Mouse (Mus musculus): Measurements from ENCODE around the gene Mei4. TPM values are rescaled to one million over a fixed set of nuclear protein-coding genes. Genes with fewer than 3 reads are reported as not detected.
A peak's percentile ranks its signal among the peaks of the same experiment; 100 is the strongest.

Gene Mei4
- under 1 TPM in 2 of 3 experiments, not detected in 1; 0.20 to 0.74 TPM for polyA plus RNA-seq (2017; shearing (Covaris generic))

- peak; percentile 14 for ATAC-seq
Observed at GRCm38 (mm10) chr9:81863181-81863887, at the start of gene Mei4. TSS of gene Mei4 (plus strand) at chr9:81863670.

GRCm38 (mm10) chr9:81819715-81820373 lies 43.6 kb upstream of the Mei4 start:
- no peak for ATAC-seq

- ATAC-seq = no peak
Observed at GRCm38 (mm10) chr9:81827560-81827959, 35.9 kb upstream of the Mei4 start.

GRCm38 (mm10) chr9:81834056-81834455 lies 29.4 kb upstream of the Mei4 start:
- ATAC-seq = no peak

- ATAC-seq = no peak
Observed at GRCm38 (mm10) chr9:81858861-81859260, 4.6 kb upstream of the Mei4 start.

GRCm38 (mm10) chr9:81863888-81864234 lies 391 bp downstream of the Mei4 start:
- ATAC-seq = peak; percentile 32

GRCm38 (mm10) chr9:81866032-81866431 lies 2.6 kb downstream of the Mei4 start:
- no peak for ATAC-seq

GRCm38 (mm10) chr9:81921456-81921855 lies 58.0 kb downstream of the Mei4 start:
- no peak for ATAC-seq

- ATAC-seq = no peak
Observed at GRCm38 (mm10) chr9:81924744-81925143, 61.3 kb downstream of the Mei4 start.

- ATAC-seq = no peak
Observed at GRCm38 (mm10) chr9:81940533-81940932, 77.1 kb downstream of the Mei4 start.

GRCm38 (mm10) chr9:81945624-81946023 lies 82.2 kb downstream of the Mei4 start:
- ATAC-seq = no peak

- no peak for ATAC-seq
Observed at GRCm38 (mm10) chr9:81956858-81957257, 93.4 kb downstream of the Mei4 start.

- no peak for ATAC-seq
Observed at GRCm38 (mm10) chr9:81957842-81958241, 94.4 kb downstream of the Mei4 start.

GRCm38 (mm10) chr9:81966765-81967164 lies 103.3 kb downstream of the Mei4 start:
- no peak for ATAC-seq

GRCm38 (mm10) chr9:81968935-81969334 lies 105.5 kb downstream of the Mei4 start:
- ATAC-seq = no peak

- ATAC-seq = no peak
Observed at GRCm38 (mm10) chr9:81982461-81982860, 119.0 kb downstream of the Mei4 start.

GRCm38 (mm10) chr9:82012991-82013390 lies 149.5 kb downstream of the Mei4 start:
- ATAC-seq = no peak

GRCm38 (mm10) chr9:82042515-82043056 lies 179.1 kb downstream of the Mei4 start:
- ATAC-seq = no peak

- ATAC-seq = no peak
Observed at GRCm38 (mm10) chr9:82044517-82044916, 181.0 kb downstream of the Mei4 start.

GRCm38 (mm10) chr9:82073832-82074231 lies 210.4 kb downstream of the Mei4 start:
- ATAC-seq = no peak

- ATAC-seq = no peak
Observed at GRCm38 (mm10) chr9:82075270-82075669, 211.8 kb downstream of the Mei4 start.

GRCm38 (mm10) chr9:82096409-82096808 lies 232.9 kb downstream of the Mei4 start:
- no peak for ATAC-seq

- ATAC-seq = no peak
Observed at GRCm38 (mm10) chr9:82114865-82115264, 251.4 kb downstream of the Mei4 start.

GRCm38 (mm10) chr9:82136119-82136518 lies 272.6 kb downstream of the Mei4 start:
- no peak for ATAC-seq

All from inflammation-experienced regulatory T-cells, adult 6 months (primary cell).